Mouse (Mus musculus) limb, embryonic 14.5 days (tissue): ENCODE measurements around the gene Rmi1. TPM values are rescaled to one million over a fixed set of nuclear protein-coding genes. Genes with fewer than 3 reads are reported as not detected.

ENCODE experiments used
- ATAC-seq: fragments of 200-750 bp; cut with Nextera tagmentation; 2 replicates; pipeline ENCODE4 v1.8.0; 2017; ENCODE audit warnings: low read depth, moderate number of reproducible peaks, moderate TSS enrichment; ENCODE audit not compliant: low FRiP score
- DNase-seq: peaks from one replicate; pipeline ENCODE4 v3.0.0-alpha.2; 2015; ENCODE audit warnings: low spot score
- H3K27ac ChIP-seq: fragments of 300-500 bp; sonication (generic); replicated peaks from 2 replicates; pipeline ENCODE4 v1.5.1; 2014; ENCODE audit warnings: low read depth, mild to moderate bottlenecking, low read length, moderate library complexity, mixed read lengths
- H3K27me3 ChIP-seq: fragments of 300-500 bp; sonication (generic); 2 replicates; pipeline ENCODE4 v1.6.1; 2014; ENCODE audit warnings: low read length, mixed read lengths; ENCODE audit not compliant: control insufficient read depth, insufficient read depth
- H3K36me3 ChIP-seq: fragments of 300-500 bp; sonication (generic); 2 replicates; pipeline ENCODE4 v1.6.1; 2014; ENCODE audit warnings: mild to moderate bottlenecking, low read length, moderate library complexity, mixed read lengths; ENCODE audit not compliant: control insufficient read depth, insufficient read depth
- H3K4me1 ChIP-seq: fragments of 300-500 bp; sonication (generic); 2 replicates; pipeline ENCODE4 v1.6.1; 2014; ENCODE audit warnings: antibody characterized with exemption, low read length, mixed read lengths; ENCODE audit not compliant: control insufficient read depth, insufficient read depth
- H3K4me2 ChIP-seq: fragments of 300-500 bp; sonication (generic); replicated peaks from 2 replicates; pipeline ENCODE4 v1.6.1; 2014; ENCODE audit warnings: low read depth, mild to moderate bottlenecking, low read length, moderate library complexity; ENCODE audit not compliant: severe bottlenecking
- H3K4me3 ChIP-seq: fragments of 300-500 bp; sonication (generic); replicated peaks from 2 replicates; pipeline ENCODE4 v1.5.1; 2014; ENCODE audit warnings: low read length
- H3K9ac ChIP-seq: fragments of 300-500 bp; sonication (generic); 2 replicates; pipeline ENCODE4 v1.6.1; 2014; ENCODE audit warnings: mild to moderate bottlenecking, low read depth, low read length, moderate library complexity; ENCODE audit not compliant: severe bottlenecking
- H3K9me3 ChIP-seq: fragments of 300-500 bp; sonication (generic); 2 replicates; pipeline ENCODE4 v1.6.1; 2016; ENCODE audit warnings: low read length; ENCODE audit not compliant: control insufficient read depth
- POLR2A ChIP-seq: fragments of 200-500 bp; IDR thresholded peaks from 2 replicates; pipeline ENCODE4 v1.8.0; 2012; ENCODE audit warnings: inconsistent platforms, mild to moderate bottlenecking, moderate library complexity, borderline replicate concordance; ENCODE audit not compliant: insufficient read depth, insufficient read length; ENCODE audit errors: extremely low read depth
- WGBS: fragments of 180-500 bp; shearing (Covaris S2); extraction: QIAGEN DNeasy Blood & Tissue Kit; methylation state at CpG from one replicate; pipeline ENCODE4 v1.1.7; 2014; 5-methylcytosine and 5-hydroxymethylcytosine counted together
- polyA plus RNA-seq, 2 experiments: library from polyadenylated mRNA; depleted of rRNA in 1 of 2; stranded (reverse) in 1 of 2; unstranded in 1 of 2; fragments of >200 nt; fragmentation: Nextera tagmentation in 1 of 2; extraction: Ambion mirVana in 1 of 2; gene quantifications; 2 replicates each; pipeline versions ENCODE4 v1.2.1 to v1.2.3; 2012 to 2014

Gene Rmi1
- polyA plus RNA-seq, 2 experiments: 15.2 to 23.5 TPM

- 92% methylated on average over 1 of the region's 1 CpGs for WGBS
- DNase-seq: no peak
- Histone ChIP-seq H3K27me3 (no peaks in the 10 kb centered on the region), H3K4me3 (no peak overlapping the region), H3K27ac (no peak overlapping the region), H3K36me3 (no peaks in the 10 kb centered on the region), H3K4me1 (no peaks in the 10 kb centered on the region), H3K9ac (no peak overlapping the region), H3K4me2 (no peak overlapping the region), H3K9me3 (no peaks in the 10 kb centered on the region)
- ATAC-seq: no peak
- no peak for TF ChIP-seq POLR2A
These were observed 17.2 kb downstream of the Rmi1 start for GRCm38 (mm10) chr13:58419266-58419665.

- no peak for TF ChIP-seq POLR2A
- Histone ChIP-seq H3K36me3 (no peaks in the 10 kb centered on the region), H3K4me1 (no peaks in the 10 kb centered on the region), H3K9ac (no peak overlapping the region), H3K4me2 (no peak overlapping the region), H3K4me3 (no peak overlapping the region), H3K27ac (no peak overlapping the region), H3K27me3 (no peaks in the 10 kb centered on the region), H3K9me3 (no peaks in the 10 kb centered on the region)
- DNase-seq (no peak), ATAC-seq (no peak)
- 72% methylated on average over 4 of the region's 4 CpGs for WGBS
These were observed 19.0 kb downstream of the Rmi1 start for GRCm38 (mm10) chr13:58421026-58421425.

GRCm38 (mm10) chr13:58422242-58422641, 20.2 kb downstream of the Rmi1 start:
- no peak overlapping the region for H3K4me2 ChIP-seq
- ATAC-seq: no peak
- 94% methylated on average over 4 of the region's 4 CpGs for WGBS

GRCm38 (mm10) chr13:58423061-58423660, 21.1 kb downstream of the Rmi1 start:
- DNase-seq: no peak
- no peak for ATAC-seq
- WGBS: 68% methylated on average over 10 of the region's 10 CpGs
- Histone ChIP-seq H3K9me3 (no peaks in the 10 kb centered on the region), H3K4me1 (no peaks in the 10 kb centered on the region), H3K27ac (no peak overlapping the region), H3K9ac (no peak overlapping the region), H3K36me3 (no peaks in the 10 kb centered on the region), H3K4me2 (no peak overlapping the region), H3K4me3 (no peak overlapping the region), H3K27me3 (no peaks in the 10 kb centered on the region)
- TF ChIP-seq POLR2A: no peak

More at GRCm38 (mm10) chr13:58422242-58422641, 20.2 kb downstream of the Rmi1 start:
- Histone ChIP-seq H3K9me3 (no peaks in the 10 kb centered on the region), H3K27ac (no peak overlapping the region), H3K9ac (no peak overlapping the region), H3K4me3 (no peak overlapping the region), H3K27me3 (no peaks in the 10 kb centered on the region), H3K4me1 (no peaks in the 10 kb centered on the region), H3K36me3 (no peaks in the 10 kb centered on the region)
- DNase-seq: no peak
- TF ChIP-seq POLR2A: no peak

- 46% methylated on average over 2 of the region's 2 CpGs for WGBS
- ATAC-seq (no peak), DNase-seq (no peak)
- Histone ChIP-seq H3K4me3 (no peak overlapping the region), H3K4me1 (no peaks in the 10 kb centered on the region), H3K4me2 (no peak overlapping the region), H3K27ac (no peak overlapping the region), H3K36me3 (no peaks in the 10 kb centered on the region), H3K9me3 (no peaks in the 10 kb centered on the region), H3K27me3 (no peaks in the 10 kb centered on the region), H3K9ac (no peak overlapping the region)
- TF ChIP-seq POLR2A: no peak
These were observed 37.7 kb downstream of the Rmi1 start for GRCm38 (mm10) chr13:58439716-58440115.

GRCm38 (mm10) chr13:58443326-58443725, 41.3 kb downstream of the Rmi1 start:
- Histone ChIP-seq H3K27me3 (no peaks in the 10 kb centered on the region), H3K36me3 (no peaks in the 10 kb centered on the region), H3K9ac (no peak overlapping the region), H3K4me2 (no peak overlapping the region), H3K4me1 (no peaks in the 10 kb centered on the region), H3K27ac (no peak overlapping the region), H3K9me3 (no peaks in the 10 kb centered on the region), H3K4me3 (no peak overlapping the region)
- TF ChIP-seq POLR2A: no peak
- DNase-seq (no peak), ATAC-seq (no peak)
- WGBS: 54% methylated on average over 4 of the region's 4 CpGs
